Mouse (Mus musculus): ENCODE results near the gene Cacng2. TPM values are rescaled to one million over a fixed set of nuclear protein-coding genes. Genes with fewer than 3 reads are reported as not detected.

Cacng2 gene
- polyA plus RNA-seq, 1 experiment = not detected

- TF ChIP-seq GATA1 (IDR thresholded peaks at IDR 0.05; ENCODE audit: low read length) = no peak
Observed at GRCm38 (mm10) chr15:78116936-78117335, 2.9 kb downstream of the Cacng2 start.

DNA sequence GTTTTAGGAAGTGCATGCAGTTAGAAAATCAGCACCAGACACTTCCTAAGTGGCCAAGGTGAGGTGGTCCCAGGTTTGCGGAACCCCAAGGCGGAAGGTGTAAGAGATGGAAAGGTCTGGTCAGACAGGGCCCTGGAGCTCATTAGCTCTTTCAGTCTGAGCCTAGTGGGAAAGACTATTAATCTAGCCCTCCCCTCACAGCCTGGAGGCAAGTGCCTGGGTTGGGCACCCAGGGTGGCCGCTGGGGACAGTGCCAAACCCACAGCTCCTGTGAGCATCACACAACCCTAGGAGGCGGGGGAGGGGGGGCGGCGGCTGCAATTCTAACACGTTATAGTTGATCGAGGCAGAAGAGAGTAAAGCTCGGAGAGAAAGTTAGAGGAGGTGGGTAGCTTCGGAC, 3.6 kb downstream of the Cacng2 start:
- TF ChIP-seq GATA1 (IDR thresholded peaks at IDR 0.05; ENCODE audit: low read length) = no peak

DNA sequence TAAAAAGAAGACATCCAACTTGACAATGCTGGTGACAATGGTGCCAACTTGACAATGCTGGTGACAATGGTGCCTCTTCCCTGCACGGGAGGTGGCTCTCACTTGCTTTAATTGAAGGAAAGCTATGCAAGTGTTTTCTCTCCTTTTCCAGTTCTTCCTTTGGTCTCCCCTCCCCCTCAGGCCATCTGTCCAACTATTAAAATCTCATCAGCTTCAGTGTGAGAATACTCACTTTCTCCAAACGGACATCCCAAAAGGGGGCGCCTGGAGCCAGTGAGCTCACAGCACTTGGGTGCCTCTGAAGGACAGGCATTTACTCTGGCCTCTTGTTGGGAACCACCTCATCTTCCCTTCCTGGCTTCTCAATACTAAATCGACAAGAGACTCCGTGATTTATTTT, 20.3 kb downstream of the Cacng2 start:
- TF ChIP-seq GATA1 (IDR thresholded peaks at IDR 0.05; ENCODE audit: low read length) = no peak

DNA sequence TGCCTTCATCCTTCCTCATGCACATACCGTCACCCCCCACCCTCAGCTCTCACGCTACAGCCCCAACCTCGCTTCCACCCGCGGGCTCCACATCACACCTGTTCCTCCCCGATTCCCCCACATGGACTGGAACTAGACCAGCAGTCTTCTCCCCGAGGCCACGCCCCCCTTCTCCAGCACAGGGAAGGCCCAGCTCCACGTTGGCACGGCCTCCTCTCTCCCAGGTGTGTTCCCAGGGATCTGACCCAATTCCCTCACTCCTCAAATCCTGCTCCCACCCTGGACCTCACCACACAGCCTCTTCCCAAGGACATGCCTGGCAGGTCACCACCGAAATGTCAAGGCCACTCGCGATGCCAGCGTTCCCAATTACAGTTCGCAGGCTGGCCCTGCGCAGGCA, 23.8 kb downstream of the Cacng2 start:
- no peak for TF ChIP-seq GATA1 (IDR thresholded peaks at IDR 0.05; ENCODE audit: low read length)

DNA sequence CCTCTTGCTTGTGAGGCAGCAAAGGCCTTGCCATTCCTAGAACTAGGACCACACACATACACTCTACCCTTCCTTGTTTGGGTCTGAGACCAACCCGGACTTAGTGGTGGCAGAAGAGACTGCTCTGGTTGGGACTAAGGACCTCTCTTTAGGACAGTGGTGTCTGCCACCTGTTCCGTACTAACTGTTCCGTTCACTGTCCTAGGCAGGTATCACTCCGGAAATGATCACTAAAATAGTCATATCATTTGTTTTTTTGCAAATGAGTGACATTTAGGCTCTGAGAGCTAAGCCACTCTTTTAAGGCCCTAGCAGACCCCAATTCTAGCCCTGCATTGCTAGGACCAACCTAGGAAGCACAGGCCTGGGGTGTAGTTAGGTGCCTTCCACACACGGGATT, 26.2 kb downstream of the Cacng2 start:
- TF ChIP-seq GATA1 (IDR thresholded peaks at IDR 0.05; ENCODE audit: low read length) = no peak

DNA sequence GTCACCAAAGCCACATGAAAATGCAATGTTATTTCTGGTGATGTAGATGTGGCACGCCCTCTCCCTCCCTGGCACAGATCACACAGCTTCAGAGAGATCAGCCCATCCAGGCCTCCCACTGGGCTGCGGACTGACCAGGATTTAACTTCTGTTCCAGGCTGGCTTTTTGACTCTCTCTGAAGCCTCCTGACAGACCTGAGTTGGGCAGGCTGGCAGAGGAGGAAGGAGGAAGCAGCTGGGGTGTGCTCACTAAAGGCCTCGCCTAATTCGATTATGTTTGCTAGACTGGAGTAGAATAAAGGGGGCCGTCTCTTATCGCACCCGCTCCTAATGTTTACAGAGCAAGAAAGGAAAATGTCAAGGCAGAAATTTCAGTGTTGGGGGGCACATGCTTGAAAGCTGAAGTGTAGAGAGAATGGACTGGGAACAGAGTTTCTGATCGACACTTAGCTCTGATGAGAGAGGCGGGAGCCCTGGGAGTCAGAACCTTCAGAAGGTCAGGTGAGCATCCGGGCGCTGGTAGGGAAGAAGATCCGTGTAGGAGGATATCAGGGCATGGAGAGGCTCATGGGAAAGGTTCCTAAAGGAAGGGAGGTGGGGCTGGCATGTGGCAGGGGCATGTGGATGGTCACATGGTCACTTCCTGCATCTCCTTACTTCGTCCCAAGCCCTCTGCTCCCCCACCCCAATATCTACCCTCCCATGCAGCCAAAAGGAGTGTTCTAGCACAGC, 36.8 kb downstream of the Cacng2 start:
- TF ChIP-seq GATA1 (IDR thresholded peaks at IDR 0.05; ENCODE audit: low read length) = no peak

DNA sequence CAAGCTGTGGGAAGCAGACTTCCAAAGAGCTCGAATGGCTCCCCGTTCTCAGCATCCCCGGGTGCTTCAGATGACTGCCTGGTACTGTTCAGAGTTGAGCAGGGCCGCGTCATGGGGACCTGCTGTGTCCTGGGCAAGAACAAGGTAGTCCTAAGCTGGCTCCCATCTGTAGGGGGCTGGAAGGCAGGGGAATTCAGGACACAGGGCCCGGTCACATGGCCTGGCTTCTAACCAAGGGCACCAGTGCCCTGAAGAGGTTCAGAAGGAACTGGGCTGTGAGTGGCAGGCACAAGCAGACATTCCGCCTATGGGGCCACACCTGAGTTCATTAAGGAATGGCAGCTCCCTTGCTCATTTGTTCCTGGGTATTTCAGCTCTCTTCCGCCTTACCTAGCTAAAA, 37.7 kb downstream of the Cacng2 start:
- TF ChIP-seq GATA1 (IDR thresholded peaks at IDR 0.05; ENCODE audit: low read length) = no peak

DNA sequence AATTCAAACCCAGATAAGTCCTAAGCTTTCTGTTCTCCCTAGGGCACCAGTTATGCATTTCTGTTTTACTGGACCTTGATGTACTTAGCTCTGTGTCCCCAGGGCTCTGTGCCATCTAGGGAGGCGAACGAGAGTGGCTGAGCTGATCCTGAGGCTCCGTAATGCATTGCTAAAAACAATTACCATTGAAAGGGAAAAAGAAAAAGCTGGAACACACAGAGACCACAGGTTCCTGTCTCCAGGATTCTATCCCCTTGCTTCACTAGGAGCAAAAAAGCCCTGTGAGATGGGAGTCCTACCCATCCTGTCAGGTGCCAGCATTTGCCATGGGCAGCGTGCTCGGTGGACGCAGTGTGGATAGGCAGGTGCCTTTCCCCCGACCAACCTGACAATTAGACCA, 38.4 kb downstream of the Cacng2 start:
- no peak for TF ChIP-seq GATA1 (IDR thresholded peaks at IDR 0.05; ENCODE audit: low read length)

DNA sequence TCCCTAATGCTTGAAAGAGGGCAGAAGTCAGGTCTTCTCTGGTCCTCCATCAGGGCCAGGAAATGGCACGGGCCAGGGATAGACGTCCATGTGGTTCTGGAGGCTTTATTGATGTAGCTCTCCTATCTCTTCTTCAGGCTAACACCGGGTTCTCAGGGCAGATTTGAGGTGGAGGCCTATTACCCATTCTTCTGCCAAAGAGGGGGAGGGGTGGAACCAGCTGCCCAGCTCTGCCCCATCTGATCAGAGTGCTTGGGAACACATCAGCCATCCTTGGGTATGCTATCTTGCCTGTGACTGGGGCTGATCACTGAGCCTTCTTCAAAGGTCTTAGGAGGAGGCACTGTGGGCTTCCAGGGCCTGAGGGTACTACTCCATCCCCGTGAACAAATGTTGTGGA, 39.5 kb downstream of the Cacng2 start:
- TF ChIP-seq GATA1 (IDR thresholded peaks at IDR 0.05; ENCODE audit: low read length) = no peak

GRCm38 (mm10) chr15:78078776-78079628, 40.8 kb downstream of the Cacng2 start:
- TF ChIP-seq GATA1 (IDR thresholded peaks at IDR 0.05; ENCODE audit: low read length) = no peak

GRCm38 (mm10) chr15:78078206-78078605, 41.6 kb downstream of the Cacng2 start:
- TF ChIP-seq GATA1 (IDR thresholded peaks at IDR 0.05; ENCODE audit: low read length) = no peak

DNA sequence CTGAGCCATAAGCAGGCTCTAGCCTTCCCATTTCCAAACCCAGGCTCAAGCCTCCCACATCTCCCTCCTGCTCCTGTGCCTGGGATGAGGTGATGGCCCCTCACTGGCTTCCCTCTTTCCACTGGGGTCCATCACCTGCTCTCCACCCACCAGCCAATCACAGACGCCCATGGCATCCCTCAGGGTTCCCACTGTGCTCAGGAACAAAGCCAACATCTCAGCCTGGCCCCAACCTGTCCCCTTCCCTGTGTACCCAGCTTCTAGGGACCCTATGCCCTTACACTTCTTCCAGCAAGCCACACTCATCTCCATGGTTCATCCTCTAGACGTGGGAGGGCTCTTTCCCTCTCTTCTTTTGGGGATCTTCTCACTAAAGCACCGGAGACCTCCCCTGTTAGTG, 43.9 kb downstream of the Cacng2 start:
- TF ChIP-seq GATA1 (IDR thresholded peaks at IDR 0.05; ENCODE audit: low read length) = no peak

DNA sequence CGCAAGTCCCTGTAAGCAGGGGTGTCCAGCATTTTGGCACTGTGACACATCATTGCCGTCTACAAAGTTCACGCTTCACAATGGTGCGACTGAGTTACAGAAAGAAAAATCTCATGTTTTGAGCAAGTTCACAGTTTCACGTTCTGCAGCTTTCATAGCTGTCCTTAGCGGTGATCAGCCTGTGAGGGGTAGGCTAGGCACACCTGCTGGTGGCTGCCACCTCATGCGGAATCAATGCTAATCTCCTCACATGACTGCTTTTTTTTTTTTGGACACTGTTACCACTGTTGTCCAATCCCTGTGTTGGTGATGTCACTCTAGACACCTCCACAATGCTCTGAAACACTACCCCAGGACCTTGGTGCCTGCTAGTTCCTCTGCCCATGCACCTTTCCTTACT, 46.7 kb downstream of the Cacng2 start:
- TF ChIP-seq GATA1 (IDR thresholded peaks at IDR 0.05; ENCODE audit: low read length) = no peak

GRCm38 (mm10) chr15:78066475-78066874, 53.4 kb downstream of the Cacng2 start:
- TF ChIP-seq GATA1 (IDR thresholded peaks at IDR 0.05; ENCODE audit: low read length) = no peak

DNA sequence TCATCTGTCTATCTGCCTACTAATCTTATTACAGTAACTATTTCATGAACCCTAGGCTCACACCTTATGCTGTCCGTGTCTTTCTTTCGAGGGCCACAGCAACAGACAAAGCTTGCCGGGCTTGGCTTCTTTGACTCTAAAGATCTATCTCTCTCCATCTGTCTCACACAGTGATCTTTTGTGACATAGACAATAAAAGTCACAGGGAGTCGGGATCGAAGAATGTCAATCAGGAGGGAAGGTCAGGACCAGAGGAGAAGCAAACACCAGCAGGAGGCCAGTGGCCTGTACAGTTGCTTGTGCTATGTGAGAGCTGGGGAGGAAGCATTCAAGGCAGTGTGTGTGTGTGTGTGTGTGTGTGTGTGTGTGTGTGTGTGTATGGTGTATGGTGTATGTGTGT, 54.3 kb downstream of the Cacng2 start:
- TF ChIP-seq GATA1 (IDR thresholded peaks at IDR 0.05; ENCODE audit: low read length) = no peak

DNA sequence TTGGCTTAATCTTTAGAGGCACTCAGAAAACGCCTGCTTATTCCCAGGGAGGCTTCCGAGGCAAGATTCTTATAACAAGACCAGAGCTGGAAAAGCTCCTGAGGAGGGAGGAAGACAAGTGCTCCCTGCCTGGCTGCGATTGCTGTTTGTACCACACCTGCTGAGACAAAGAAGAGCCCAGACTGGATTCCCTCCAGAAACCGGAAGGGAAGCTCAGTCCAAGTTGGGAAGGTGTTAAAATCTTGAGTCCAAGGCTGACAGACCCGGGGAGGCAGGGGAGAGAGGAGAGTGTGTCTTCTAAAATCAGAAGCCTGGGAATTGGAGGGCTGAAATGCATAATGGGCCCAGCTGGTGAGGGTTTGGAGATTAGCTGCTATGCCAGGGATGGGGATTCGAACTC, 55.5 kb downstream of the Cacng2 start:
- no peak for TF ChIP-seq GATA1 (IDR thresholded peaks at IDR 0.05; ENCODE audit: low read length)

GRCm38 (mm10) chr15:78062467-78062866, 57.4 kb downstream of the Cacng2 start:
- TF ChIP-seq GATA1 (IDR thresholded peaks at IDR 0.05; ENCODE audit: low read length) = no peak

Measured in G1E-ER4 (cell line).